Mouse (Mus musculus): ENCODE measurements around the gene Atp5e. TPM values are rescaled to one million over a fixed set of nuclear protein-coding genes. Genes with fewer than 3 reads are reported as not detected.

Gene Atp5e
- polyA plus RNA-seq, 1 experiment from 2014 or later = 771 TPM

GRCm38 (mm10) chr2:174443046-174443445, 20.9 kb downstream of the Atp5e start:
- WGBS = 58% methylated on average over 2 of the region's 2 CpGs
- H3K36me3 ChIP-seq (ENCODE audit: control insufficient read depth, insufficient read depth, low read length) = no peaks in the 10 kb centered on the region
- H3K4me2 ChIP-seq (ENCODE audit: low read length) = no peak overlapping the region
- no peaks in the 10 kb centered on the region for H3K9me3 ChIP-seq (ENCODE audit: control insufficient read depth, low read length)
- H3K4me3 ChIP-seq (replicated peaks; ENCODE audit: low read depth, low read length) = no peak overlapping the region
- ATAC-seq (ENCODE audit: low FRiP score, low TSS enrichment) (no peak), DNase-seq (no peak)
- no peaks in the 10 kb centered on the region for H3K27me3 ChIP-seq (ENCODE audit: control insufficient read depth, insufficient read depth, low read length)
- H3K9ac ChIP-seq (replicated peaks; ENCODE audit: low read length) = no peak overlapping the region
- peaks cover 14% of the 10 kb centered on the region for H3K4me1 ChIP-seq (ENCODE audit: control insufficient read depth, insufficient read depth, low read length)
- H3K27ac ChIP-seq (replicated peaks; ENCODE audit: low read depth, low read length) = no peak overlapping the region

GRCm38 (mm10) chr2:174442460-174442859, 21.4 kb downstream of the Atp5e start:
- H3K4me3 ChIP-seq (replicated peaks; ENCODE audit: low read depth, low read length) = no peak overlapping the region
- H3K27me3 ChIP-seq (ENCODE audit: control insufficient read depth, insufficient read depth, low read length) = no peaks in the 10 kb centered on the region
- WGBS = 90% methylated on average over 9 of the region's 9 CpGs
- H3K9me3 ChIP-seq (ENCODE audit: control insufficient read depth, low read length) = no peaks in the 10 kb centered on the region
- DNase-seq (no peak), ATAC-seq (ENCODE audit: low FRiP score, low TSS enrichment) (no peak)
- no peak overlapping the region for H3K4me2 ChIP-seq (ENCODE audit: low read length)
- no peak overlapping the region for H3K27ac ChIP-seq (replicated peaks; ENCODE audit: low read depth, low read length)
- peaks cover 18% of the 10 kb centered on the region for H3K4me1 ChIP-seq (ENCODE audit: control insufficient read depth, insufficient read depth, low read length)
- no peak overlapping the region for H3K9ac ChIP-seq (replicated peaks; ENCODE audit: low read length)
- H3K36me3 ChIP-seq (ENCODE audit: control insufficient read depth, insufficient read depth, low read length) = no peaks in the 10 kb centered on the region

GRCm38 (mm10) chr2:174441898-174442297, 22.0 kb downstream of the Atp5e start:
- Histone ChIP-seq H3K4me1 (ENCODE audit: control insufficient read depth, insufficient read depth, low read length) (peaks cover 18% of the 10 kb centered on the region), H3K27me3 (ENCODE audit: control insufficient read depth, insufficient read depth, low read length) (no peaks in the 10 kb centered on the region), H3K9me3 (ENCODE audit: control insufficient read depth, low read length) (no peaks in the 10 kb centered on the region), H3K9ac (replicated peaks; ENCODE audit: low read length) (no peak overlapping the region), H3K36me3 (ENCODE audit: control insufficient read depth, insufficient read depth, low read length) (no peaks in the 10 kb centered on the region), H3K27ac (replicated peaks; ENCODE audit: low read depth, low read length) (no peak overlapping the region), H3K4me3 (replicated peaks; ENCODE audit: low read depth, low read length) (no peak overlapping the region), H3K4me2 (ENCODE audit: low read length) (no peak overlapping the region)
- whole genome bisulfite sequencing = 89% methylated on average over 4 of the region's 4 CpGs
- DNase-seq (no peak), ATAC-seq (ENCODE audit: low FRiP score, low TSS enrichment) (no peak)

DNA sequence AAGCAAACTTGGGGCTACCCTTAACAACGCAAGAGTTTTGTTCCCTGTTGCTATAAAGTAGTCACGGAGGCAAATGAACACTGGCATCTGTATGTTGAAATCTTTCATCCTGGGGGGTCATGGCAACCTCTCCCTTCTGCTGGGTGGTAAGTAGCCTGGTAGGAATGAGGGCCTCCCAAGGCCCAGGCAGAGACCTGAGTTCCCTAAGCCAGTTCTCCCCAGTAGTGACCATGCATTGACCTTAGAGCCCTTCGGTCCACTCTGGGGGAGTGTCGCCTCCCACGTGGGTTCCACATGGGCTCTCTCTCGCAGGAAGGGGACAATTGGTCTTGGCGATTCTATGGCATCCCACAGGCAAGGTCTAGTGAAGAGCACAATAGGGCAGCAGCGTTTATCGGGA, 23.9 kb downstream of the Atp5e start:
- no peak overlapping the region for H3K4me2 ChIP-seq (ENCODE audit: low read length)
- no peak overlapping the region for H3K9ac ChIP-seq (replicated peaks; ENCODE audit: low read length)
- no peaks in the 10 kb centered on the region for H3K27me3 ChIP-seq (ENCODE audit: control insufficient read depth, insufficient read depth, low read length)
- ATAC-seq (ENCODE audit: low FRiP score, low TSS enrichment) (no peak), DNase-seq (no peak)
- H3K9me3 ChIP-seq (ENCODE audit: control insufficient read depth, low read length) = no peaks in the 10 kb centered on the region
- H3K36me3 ChIP-seq (ENCODE audit: control insufficient read depth, insufficient read depth, low read length) = no peaks in the 10 kb centered on the region
- WGBS = 84% methylated on average over 9 of the region's 9 CpGs
- no peak overlapping the region for H3K4me3 ChIP-seq (replicated peaks; ENCODE audit: low read depth, low read length)
- peaks cover 18% of the 10 kb centered on the region for H3K4me1 ChIP-seq (ENCODE audit: control insufficient read depth, insufficient read depth, low read length)
- H3K27ac ChIP-seq (replicated peaks; ENCODE audit: low read depth, low read length) = no peak overlapping the region

DNA sequence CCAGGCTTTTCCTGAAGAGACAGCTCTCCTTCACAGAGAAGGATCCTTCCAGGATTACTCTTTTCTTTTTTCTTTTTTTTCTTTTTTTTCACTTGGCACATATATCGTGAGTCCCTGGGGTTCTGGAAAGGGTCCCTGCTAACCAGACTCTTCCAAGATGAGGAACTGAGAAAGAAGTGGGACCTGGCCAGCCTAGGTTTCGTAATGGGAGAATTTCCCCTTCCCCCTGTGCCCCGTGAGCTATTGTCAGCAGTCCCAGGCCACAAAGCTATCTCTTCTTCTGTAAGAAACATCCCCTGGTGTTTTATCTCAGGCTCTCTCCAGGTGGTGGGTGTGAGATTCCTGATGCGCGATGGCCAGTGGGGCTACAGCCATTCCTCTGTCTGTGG, 24.5 kb downstream of the Atp5e start:
- Histone ChIP-seq H3K9me3 (ENCODE audit: control insufficient read depth, low read length) (no peaks in the 10 kb centered on the region), H3K4me3 (replicated peaks; ENCODE audit: low read depth, low read length) (no peak overlapping the region), H3K9ac (replicated peaks; ENCODE audit: low read length) (no peak overlapping the region), H3K4me2 (ENCODE audit: low read length) (peak overlapping the region; percentile 77), H3K36me3 (ENCODE audit: control insufficient read depth, insufficient read depth, low read length) (no peaks in the 10 kb centered on the region), H3K4me1 (ENCODE audit: control insufficient read depth, insufficient read depth, low read length) (peaks cover 18% of the 10 kb centered on the region), H3K27me3 (ENCODE audit: control insufficient read depth, insufficient read depth, low read length) (no peaks in the 10 kb centered on the region), H3K27ac (replicated peaks; ENCODE audit: low read depth, low read length) (no peak overlapping the region)
- ATAC-seq (ENCODE audit: low FRiP score, low TSS enrichment) = no peak
- 39% methylated on average over 5 of the region's 5 CpGs for WGBS
- no peak for DNase-seq

DNA sequence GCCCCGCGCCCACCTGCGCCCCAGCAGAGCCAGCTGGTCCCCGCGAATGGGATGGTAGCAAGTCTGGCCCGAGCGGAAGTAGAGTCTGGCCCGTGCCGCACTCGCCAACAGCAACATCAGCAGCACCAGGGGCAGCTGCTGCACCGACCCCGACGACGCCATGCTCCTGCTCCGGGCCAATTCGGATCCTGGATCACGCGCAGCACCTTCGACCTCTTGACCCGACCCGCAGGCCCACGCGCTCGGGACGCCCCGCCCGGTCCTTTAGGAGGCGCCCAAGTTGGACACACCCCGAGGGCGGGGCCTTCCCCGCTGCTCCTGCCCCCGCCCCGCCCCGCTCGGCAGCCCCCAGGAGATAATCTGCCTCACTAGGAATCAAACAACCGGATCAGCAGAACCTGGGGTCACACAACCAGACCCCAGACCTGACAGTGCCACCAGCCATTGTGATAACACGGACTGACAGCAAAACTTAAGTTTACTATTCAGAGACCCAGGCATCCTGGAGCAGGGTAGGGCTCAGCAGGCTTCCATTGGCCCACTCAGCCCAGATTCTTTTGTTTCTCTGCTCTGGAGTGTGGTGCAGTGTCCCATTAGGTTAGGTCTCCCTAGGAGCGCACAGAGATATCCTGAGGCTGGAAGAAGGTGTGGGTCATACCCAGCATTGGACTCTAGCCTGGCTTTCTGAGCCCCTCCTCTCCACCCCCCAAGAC, 25.0 kb downstream of the Atp5e start, which contains the start of gene Ctsz:
Gene Ctsz, minus strand, starts transcription at position 303 of the 713 bp plus-strand sequence.
- Histone ChIP-seq H3K27me3 (ENCODE audit: control insufficient read depth, insufficient read depth, low read length) (no peaks in the 10 kb centered on the region), H3K27ac (replicated peaks; ENCODE audit: low read depth, low read length) (no peak within 1 kb of the TSS), H3K4me1 (ENCODE audit: control insufficient read depth, insufficient read depth, low read length) (peaks cover 18% of the 10 kb centered on the region), H3K9ac (replicated peaks; ENCODE audit: low read length) (peak within 1 kb of the TSS; percentile 56), H3K4me3 (replicated peaks; ENCODE audit: low read depth, low read length) (peak within 1 kb of the TSS; percentile 48), H3K9me3 (ENCODE audit: control insufficient read depth, low read length) (no peaks in the 10 kb centered on the region), H3K4me2 (ENCODE audit: low read length) (peak within 1 kb of the TSS; percentile 77), H3K36me3 (ENCODE audit: control insufficient read depth, insufficient read depth, low read length) (no peaks in the 10 kb centered on the region)
- ATAC-seq (ENCODE audit: low FRiP score, low TSS enrichment) (peak; percentile 70), DNase-seq (peak; percentile 66)
- WGBS = 1% methylated on average over 38 of the region's 38 CpGs

DNA sequence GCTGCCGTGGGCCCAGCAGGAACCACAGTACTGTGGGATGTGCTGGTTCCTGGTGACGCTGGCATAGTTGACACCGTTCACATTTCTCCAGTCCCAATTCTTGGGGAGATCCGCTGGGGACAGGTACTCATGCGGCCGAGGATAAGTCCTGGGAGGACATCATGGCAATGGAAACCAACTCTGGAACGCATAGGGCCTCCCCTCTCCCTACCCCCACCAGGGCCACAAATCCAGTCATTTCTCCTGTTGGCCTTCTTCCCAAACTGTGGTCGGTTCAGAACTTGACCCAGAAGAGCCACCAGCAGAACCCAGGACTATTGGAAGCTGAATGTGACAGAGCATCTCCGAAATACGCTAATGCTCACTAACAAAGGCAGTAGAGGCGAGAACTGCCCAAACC, 25.7 kb downstream of the Atp5e start:
- H3K4me3 ChIP-seq (replicated peaks; ENCODE audit: low read depth, low read length) = peak overlapping the region; percentile 48
- H3K27me3 ChIP-seq (ENCODE audit: control insufficient read depth, insufficient read depth, low read length) = no peaks in the 10 kb centered on the region
- ATAC-seq (ENCODE audit: low FRiP score, low TSS enrichment) (no peak), DNase-seq (peak; percentile 18)
- 63% methylated on average over 11 of the region's 11 CpGs for WGBS
- no peak overlapping the region for H3K27ac ChIP-seq (replicated peaks; ENCODE audit: low read depth, low read length)
- peak overlapping the region; percentile 56 for H3K9ac ChIP-seq (replicated peaks; ENCODE audit: low read length)
- H3K9me3 ChIP-seq (ENCODE audit: control insufficient read depth, low read length) = no peaks in the 10 kb centered on the region
- peaks cover 18% of the 10 kb centered on the region for H3K4me1 ChIP-seq (ENCODE audit: control insufficient read depth, insufficient read depth, low read length)
- H3K4me2 ChIP-seq (ENCODE audit: low read length) = peak overlapping the region; percentile 77
- H3K36me3 ChIP-seq (ENCODE audit: control insufficient read depth, insufficient read depth, low read length) = no peaks in the 10 kb centered on the region

GRCm38 (mm10) chr2:174437697-174437982, 26.3 kb downstream of the Atp5e start:
- Histone ChIP-seq H3K27ac (replicated peaks; ENCODE audit: low read depth, low read length) (no peak overlapping the region), H3K27me3 (ENCODE audit: control insufficient read depth, insufficient read depth, low read length) (no peaks in the 10 kb centered on the region), H3K4me3 (replicated peaks; ENCODE audit: low read depth, low read length) (no peak overlapping the region), H3K4me2 (ENCODE audit: low read length) (peak overlapping the region; percentile 77; the same call in 1 of the 2 replicates), H3K9me3 (ENCODE audit: control insufficient read depth, low read length) (no peaks in the 10 kb centered on the region), H3K36me3 (ENCODE audit: control insufficient read depth, insufficient read depth, low read length) (no peaks in the 10 kb centered on the region), H3K4me1 (ENCODE audit: control insufficient read depth, insufficient read depth, low read length) (peaks cover 18% of the 10 kb centered on the region), H3K9ac (replicated peaks; ENCODE audit: low read length) (no peak overlapping the region)
- no peak for DNase-seq
- 97% methylated on average over 4 of the region's 4 CpGs for WGBS
- no peak for ATAC-seq (ENCODE audit: low FRiP score, low TSS enrichment)

DNA sequence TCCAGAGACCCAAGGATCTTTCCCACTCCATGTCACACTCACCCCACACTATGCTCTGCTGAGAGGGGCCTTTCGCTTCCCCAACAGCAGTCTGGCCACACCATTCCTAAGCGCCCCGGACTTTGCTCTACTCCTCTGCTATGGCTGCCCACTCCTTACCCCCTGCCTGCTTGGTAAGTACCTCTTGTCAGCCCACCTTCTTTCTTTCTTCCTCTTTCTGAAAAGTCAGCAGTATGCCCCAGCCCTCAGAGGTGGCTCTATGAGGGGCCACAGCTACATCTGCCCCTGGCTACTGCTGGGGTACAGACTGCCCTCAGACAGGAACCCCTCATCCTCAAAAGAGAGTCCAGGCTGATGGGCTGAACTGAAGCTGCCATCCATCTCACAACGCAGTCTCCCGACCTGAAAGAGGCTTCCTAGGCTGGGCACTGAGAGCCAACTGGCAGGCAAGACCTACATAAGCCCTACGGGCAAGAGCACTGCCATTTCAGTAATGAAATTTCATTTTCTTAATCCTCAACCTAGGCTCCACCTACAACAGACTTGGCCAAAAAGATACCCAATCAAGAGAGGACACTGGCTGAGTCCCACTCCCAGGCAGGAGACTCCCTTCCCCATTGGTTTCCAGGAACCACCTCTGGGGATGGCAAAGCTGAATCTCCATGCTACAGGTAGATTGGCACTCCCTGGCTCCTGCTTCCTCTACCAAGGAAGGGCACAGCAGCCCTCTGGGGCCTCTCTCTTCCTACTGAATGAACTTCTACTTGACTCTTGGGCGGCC, 26.8 kb downstream of the Atp5e start:
- Histone ChIP-seq H3K27ac (replicated peaks; ENCODE audit: low read depth, low read length) (no peak overlapping the region), H3K4me2 (ENCODE audit: low read length) (no peak overlapping the region), H3K9me3 (ENCODE audit: control insufficient read depth, low read length) (no peaks in the 10 kb centered on the region), H3K36me3 (ENCODE audit: control insufficient read depth, insufficient read depth, low read length) (no peaks in the 10 kb centered on the region), H3K9ac (replicated peaks; ENCODE audit: low read length) (no peak overlapping the region), H3K4me1 (ENCODE audit: control insufficient read depth, insufficient read depth, low read length) (peaks cover 18% of the 10 kb centered on the region), H3K27me3 (ENCODE audit: control insufficient read depth, insufficient read depth, low read length) (no peaks in the 10 kb centered on the region), H3K4me3 (replicated peaks; ENCODE audit: low read depth, low read length) (no peak overlapping the region)
- no peak for ATAC-seq (ENCODE audit: low FRiP score, low TSS enrichment)
- 94% methylated on average over 7 of the region's 7 CpGs for WGBS
- no peak for DNase-seq
